Mouse (Mus musculus) C2C12 (cell line): ENCODE data around the gene Plvap. TPM values are rescaled to one million over a fixed set of nuclear protein-coding genes. Genes with fewer than 3 reads are reported as not detected.

ENCODE experiments used
- H3K27me3 ChIP-seq: one replicate; pipeline ENCODE4 v1.6.1; 2011; ENCODE audit not compliant: control insufficient read depth, insufficient read depth, insufficient read length
- H3K36me3 ChIP-seq: one replicate; pipeline ENCODE4 v1.6.1; 2011; ENCODE audit not compliant: control insufficient read depth, insufficient read depth
- H3K4me3 ChIP-seq: one replicate; pipeline ENCODE4 v1.5.1; 2011; ENCODE audit warnings: mild to moderate bottlenecking, control low read depth; ENCODE audit not compliant: poor library complexity, insufficient read depth, severe bottlenecking
- H3K79me2 ChIP-seq: one replicate; pipeline ENCODE4 v1.6.1; 2011; ENCODE audit not compliant: control insufficient read depth, insufficient read depth
- H3K79me3 ChIP-seq: one replicate; pipeline ENCODE4 v1.6.1; 2011; ENCODE audit warnings: low read depth, control low read depth
- H3ac ChIP-seq: one replicate; pipeline ENCODE3; 2011; ENCODE audit warnings: low read depth; ENCODE audit not compliant: control insufficient read depth, insufficient read length
- CEBPB ChIP-seq: IDR thresholded peaks from one replicate; pipeline ENCODE4 v1.6.1; 2011; ENCODE audit warnings: low read depth, mild to moderate bottlenecking, control low read depth, moderate library complexity
- CTCF ChIP-seq: IDR thresholded peaks from one replicate; pipeline ENCODE4 v1.5.1; 2011; ENCODE audit not compliant: control insufficient read depth, insufficient read depth, insufficient read length
- FOSL1 ChIP-seq: IDR thresholded peaks from one replicate; pipeline ENCODE4 v1.8.0; 2011; ENCODE audit warnings: mild to moderate bottlenecking, low read length; ENCODE audit not compliant: poor library complexity, insufficient read depth, severe bottlenecking
- MAX ChIP-seq: IDR thresholded peaks from one replicate; pipeline ENCODE4 v1.6.1; 2011; ENCODE audit warnings: mild to moderate bottlenecking, control low read depth
- MYOD1 ChIP-seq: IDR thresholded peaks from one replicate; pipeline ENCODE4 v1.6.1; 2011; ENCODE audit warnings: low read depth; ENCODE audit not compliant: control insufficient read depth, insufficient read length
- MYOG ChIP-seq: IDR thresholded peaks from one replicate; pipeline ENCODE4 v1.6.1; 2011; ENCODE audit not compliant: control insufficient read depth, insufficient read length; ENCODE audit errors: extremely low read depth
- USF1 ChIP-seq: IDR thresholded peaks from one replicate; pipeline ENCODE4 v1.6.1; 2011; ENCODE audit warnings: low read depth, mild to moderate bottlenecking, control low read depth, moderate library complexity
- polyA plus RNA-seq: library from polyadenylated mRNA; unstranded; fragments of >200 nt; fragmentation: generic; extraction: Trizol; gene quantifications from one replicate; pipeline ENCODE4 v1.2.1, GENCODE M21; 2012; ENCODE audit warnings: missing spikeins

Gene Plvap
- polyA plus RNA-seq, 1 experiment, result 0.07 TPM

DNA sequence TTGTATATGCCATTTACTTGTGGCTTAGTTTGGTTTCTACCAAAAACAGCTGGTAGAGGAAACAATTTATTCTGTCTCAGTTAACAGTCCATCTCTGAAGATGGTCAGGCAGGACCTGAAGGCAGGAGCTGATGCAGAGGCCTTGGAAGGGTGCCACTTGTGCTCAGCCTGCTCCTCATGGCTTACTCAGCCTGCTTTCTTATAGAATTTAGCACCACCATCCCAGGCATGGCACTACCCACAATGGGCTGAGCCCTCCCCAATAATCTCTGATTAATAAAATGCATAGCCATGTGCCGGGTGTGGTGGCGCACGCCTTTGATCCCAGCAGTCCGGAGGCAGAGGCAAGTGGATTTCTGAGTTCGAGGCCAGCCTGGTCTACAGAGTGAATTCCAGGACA is 45.4 kb downstream of the Plvap start:
- Histone ChIP-seq H3K27me3 (no peaks in the 10 kb centered on the region), H3K79me2 (peaks cover 52% of the 10 kb centered on the region), H3K36me3 (peaks cover 6% of the 10 kb centered on the region), H3K4me3 (no peak overlapping the region), H3K79me3 (peaks cover 21% of the 10 kb centered on the region), H3ac (no peak overlapping the region)
- no peak for TF ChIP-seq FOSL1

DNA sequence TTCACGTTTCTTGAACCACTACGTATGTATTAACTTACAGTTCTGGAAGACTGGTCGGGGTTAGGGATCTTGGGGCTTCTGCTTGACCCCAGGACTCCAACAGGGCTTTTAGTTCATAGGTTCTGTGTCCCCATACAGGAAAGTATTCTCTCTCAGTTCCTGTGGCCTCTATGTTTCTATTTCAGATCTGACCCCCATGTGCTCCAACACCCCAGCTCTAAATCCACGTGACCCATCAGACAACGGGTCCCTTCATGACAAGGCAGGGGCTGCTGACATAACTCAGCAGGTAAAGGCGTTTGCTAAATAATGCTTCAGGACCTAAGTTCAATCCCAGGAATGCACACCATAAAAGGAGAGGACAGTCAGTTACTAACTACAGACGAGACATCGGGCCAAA is 45.8 kb downstream of the Plvap start:
- Histone ChIP-seq H3K79me3 (peaks cover 19% of the 10 kb centered on the region), H3K36me3 (peaks cover 10% of the 10 kb centered on the region), H3K27me3 (no peaks in the 10 kb centered on the region), H3K4me3 (no peak overlapping the region), H3K79me2 (peaks cover 51% of the 10 kb centered on the region), H3ac (no peak overlapping the region)
- TF ChIP-seq MAX (no peak), USF1 (no peak), CEBPB (no peak), MYOD1 (no peak), MYOG (no peak), FOSL1 (no peak), CTCF (no peak)

- Histone ChIP-seq H3ac (peak within 1 kb of the TSS; percentile 71), H3K79me2 (peaks cover 41% of the 10 kb centered on the region), H3K27me3 (no peaks in the 10 kb centered on the region), H3K79me3 (peaks cover 10% of the 10 kb centered on the region), H3K36me3 (peaks cover 14% of the 10 kb centered on the region), H3K4me3 (peak within 1 kb of the TSS; percentile 59)
- TF ChIP-seq MYOG (no peak), FOSL1 (no peak), CEBPB (no peak), MYOD1 (no peak), USF1 (peak; percentile 18), MAX (peak; percentile 27), CTCF (peak; percentile 78)
These were observed 46.7 kb downstream of the Plvap start, which contains the start of gene Mrpl34 for GRCm38 (mm10) chr8:71464513-71465500. Gene Mrpl34, plus strand, starts transcription at chr8:71464959.

DNA sequence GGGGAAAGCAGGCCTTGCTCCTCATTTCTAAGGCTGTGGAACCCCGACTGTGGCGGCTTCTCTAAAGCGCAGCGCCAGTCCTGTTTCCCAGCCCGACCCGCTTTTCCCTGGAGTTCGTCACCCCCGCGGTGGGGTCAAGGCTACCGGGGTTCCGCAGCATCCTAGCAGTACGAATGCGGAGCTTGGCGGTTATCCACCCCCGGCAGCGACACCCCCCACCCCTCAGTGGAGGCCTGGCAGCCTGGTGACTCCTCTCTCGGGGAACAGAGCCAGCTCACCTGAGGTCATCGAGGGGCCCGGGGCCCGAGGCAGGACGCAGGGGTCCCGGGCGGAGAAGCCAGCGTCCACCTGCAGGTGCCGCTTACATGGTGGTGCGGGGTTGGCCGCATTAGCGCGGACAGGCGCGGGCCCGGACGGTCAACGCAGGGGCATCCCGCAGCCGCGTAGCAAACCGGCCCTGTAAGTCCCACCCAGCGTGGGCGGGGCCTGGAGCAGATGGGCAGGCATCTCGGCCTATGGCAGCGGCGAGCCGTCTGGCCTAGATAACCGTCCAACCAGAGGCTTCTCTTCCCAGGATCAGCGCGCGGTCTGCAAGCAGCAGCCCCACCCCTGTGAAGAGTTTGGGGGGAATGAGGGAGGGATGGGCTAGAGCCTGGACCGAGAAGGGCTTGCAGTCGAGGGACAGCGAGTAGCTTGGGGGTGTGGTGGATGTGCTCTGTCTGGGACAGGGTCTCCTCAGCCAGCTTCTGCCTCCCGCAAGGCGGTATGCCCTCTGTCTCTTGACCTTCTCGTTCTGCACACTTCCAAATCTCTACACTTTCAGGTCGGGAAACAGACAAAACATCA is 48.1 kb downstream of the Plvap start, which contains the start of gene Abhd8:
Abhd8 (minus strand) TSS at position 468 of the 846 bp plus-strand sequence.
- Histone ChIP-seq H3K36me3 (peaks cover 17% of the 10 kb centered on the region), H3K27me3 (no peaks in the 10 kb centered on the region), H3ac (peak within 1 kb of the TSS; percentile 92), H3K79me3 (peaks cover 5% of the 10 kb centered on the region), H3K4me3 (peak within 1 kb of the TSS; percentile 50), H3K79me2 (peaks cover 34% of the 10 kb centered on the region)
- TF ChIP-seq CTCF (no peak), FOSL1 (no peak), MYOD1 (no peak), CEBPB (no peak), MAX (no peak)

- Histone ChIP-seq H3K4me3 (peak overlapping the region; percentile 50), H3K79me2 (peaks cover 34% of the 10 kb centered on the region), H3K27me3 (no peaks in the 10 kb centered on the region), H3ac (peak overlapping the region; percentile 92), H3K79me3 (peaks cover 5% of the 10 kb centered on the region), H3K36me3 (peaks cover 19% of the 10 kb centered on the region)
- no peak for TF ChIP-seq USF1
- no peak for TF ChIP-seq MYOG
- no peak for TF ChIP-seq MAX
- no peak for TF ChIP-seq CEBPB
- TF ChIP-seq FOSL1, result no peak
- no peak for TF ChIP-seq MYOD1
- no peak for TF ChIP-seq CTCF
These were observed 48.8 kb downstream of the Plvap start for GRCm38 (mm10) chr8:71462786-71463185.
